Mouse (Mus musculus) kidney, embryonic 15.5 days (tissue): ENCODE results near the gene Polr2e. TPM values are rescaled to one million over a fixed set of nuclear protein-coding genes. Genes with fewer than 3 reads are reported as not detected.

Source experiments
- ATAC-seq: fragments of 200-750 bp; cut with Nextera tagmentation; replicated peaks from 2 replicates; pipeline ENCODE4 v1.8.0; 2017; ENCODE audit warnings: moderate TSS enrichment; ENCODE audit not compliant: low FRiP score
- H3K27ac ChIP-seq: fragments of 300-500 bp; sonication (generic); 2 replicates; pipeline ENCODE4 v1.5.1; 2015; ENCODE audit warnings: mild to moderate bottlenecking, inconsistent platforms
- H3K27me3 ChIP-seq: fragments of 300-500 bp; sonication (generic); 2 replicates; pipeline ENCODE4 v1.6.1; 2015; ENCODE audit warnings: inconsistent platforms
- H3K36me3 ChIP-seq: fragments of 300-500 bp; sonication (generic); 2 replicates; pipeline ENCODE4 v1.6.1; 2015; ENCODE audit warnings: inconsistent platforms
- H3K4me1 ChIP-seq: fragments of 300-500 bp; sonication (generic); 2 replicates; pipeline ENCODE4 v1.6.1; 2015; ENCODE audit warnings: inconsistent platforms
- H3K4me2 ChIP-seq: fragments of 300-500 bp; sonication (generic); 2 replicates; pipeline ENCODE4 v1.6.1; 2015; ENCODE audit warnings: moderate library complexity, mild to moderate bottlenecking, inconsistent platforms
- H3K4me3 ChIP-seq: fragments of 300-500 bp; sonication (generic); replicated peaks from 2 replicates; pipeline ENCODE4 v1.5.1; 2015; ENCODE audit warnings: mild to moderate bottlenecking, inconsistent platforms
- H3K9ac ChIP-seq: fragments of 300-500 bp; sonication (generic); 2 replicates; pipeline ENCODE4 v1.6.1; 2015; ENCODE audit warnings: mild to moderate bottlenecking, inconsistent platforms
- H3K9me3 ChIP-seq: fragments of 300-500 bp; sonication (generic); replicated peaks from 2 replicates; pipeline ENCODE4 v1.6.1; 2016; ENCODE audit warnings: inconsistent platforms
- WGBS: fragments of 180-500 bp; shearing (Covaris S2); methylation state at CpG from one replicate; pipeline ENCODE4 v1.1.7; 2015; ENCODE audit warnings: mixed read lengths; 5-methylcytosine and 5-hydroxymethylcytosine counted together
- polyA plus RNA-seq: library from polyadenylated mRNA; unstranded; fragments of >200 nt; fragmentation: Nextera tagmentation; extraction: Ambion mirVana; gene quantifications from 2 replicates; pipeline ENCODE4 v1.2.1, GENCODE M21; 2015

The Polr2e gene
- polyA plus RNA-seq, 1 experiment from 2014 or later: 243 TPM

DNA sequence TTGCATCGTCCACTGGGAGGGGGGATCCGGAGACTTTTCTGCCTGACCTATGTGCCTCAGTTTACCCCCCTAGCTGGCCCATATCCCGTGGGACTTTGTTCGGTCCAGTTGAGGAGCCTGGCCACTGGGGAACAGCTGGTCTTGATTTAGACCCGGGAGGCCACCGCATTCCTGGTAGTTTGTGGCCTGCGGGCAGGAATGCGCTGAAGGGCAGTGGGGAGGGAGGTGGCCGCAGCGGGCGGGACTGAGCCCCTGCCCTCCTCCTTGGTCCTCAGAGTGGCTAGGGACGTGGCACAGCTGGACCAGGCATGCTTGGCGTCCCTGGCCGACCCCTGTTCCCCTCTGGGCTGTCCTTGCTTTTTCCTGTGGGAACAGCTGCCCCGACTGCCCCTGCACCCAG is 49.7 kb downstream of the Polr2e start:
- H3K9me3 ChIP-seq: peaks cover 7% of the 10 kb centered on the region; the same call in 1 of the 2 replicates
- peaks cover 41% of the 10 kb centered on the region for H3K36me3 ChIP-seq
- peaks cover 57% of the 10 kb centered on the region for H3K4me1 ChIP-seq
- H3K4me2 ChIP-seq: peak overlapping the region; percentile 79
- peak overlapping the region; percentile 99; the same call in 1 of the 2 replicates for H3K27ac ChIP-seq
- peak overlapping the region; percentile 79 for H3K9ac ChIP-seq
- no peak for ATAC-seq
- H3K4me3 ChIP-seq: peak overlapping the region; percentile 71
- H3K27me3 ChIP-seq: peaks cover 6% of the 10 kb centered on the region; the same call in 1 of the 2 replicates
- WGBS: 8% methylated on average over 11 of the region's 15 CpGs

DNA sequence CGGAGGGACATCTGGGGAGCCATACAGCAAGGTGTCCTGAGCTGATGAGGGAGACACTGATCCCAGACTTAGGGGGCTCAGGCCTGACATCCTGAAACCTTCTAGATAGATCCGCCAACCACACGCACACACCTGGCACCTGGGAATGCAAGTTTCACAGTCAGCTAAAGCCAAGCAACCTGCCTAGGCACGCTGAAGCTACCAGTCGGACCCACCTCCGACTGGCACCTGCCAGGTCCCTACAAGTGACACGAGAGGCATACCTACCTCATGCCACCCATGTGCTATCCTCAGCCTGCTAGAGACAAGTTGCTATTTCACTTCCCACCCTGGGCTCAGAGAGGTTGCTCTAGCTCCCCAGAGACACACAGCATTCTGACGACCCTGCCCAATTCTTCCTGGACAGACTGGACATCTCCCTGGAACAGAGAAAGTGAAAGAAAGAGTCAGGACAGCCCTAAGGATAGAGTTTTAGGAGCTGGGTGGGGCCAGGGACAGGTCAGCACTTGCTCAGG is 50.3 kb downstream of the Polr2e start:
- 29% methylated on average over 8 of the region's 8 CpGs for WGBS
- no peak for ATAC-seq
- Histone ChIP-seq H3K36me3 (peaks cover 35% of the 10 kb centered on the region), H3K4me2 (peak overlapping the region; percentile 79), H3K9ac (peak overlapping the region; percentile 79), H3K27me3 (peaks cover 6% of the 10 kb centered on the region; the same call in 1 of the 2 replicates), H3K9me3 (peaks cover 7% of the 10 kb centered on the region; the same call in 1 of the 2 replicates), H3K4me3 (peak overlapping the region; percentile 71), H3K4me1 (peaks cover 57% of the 10 kb centered on the region), H3K27ac (peak overlapping the region; percentile 99)

DNA sequence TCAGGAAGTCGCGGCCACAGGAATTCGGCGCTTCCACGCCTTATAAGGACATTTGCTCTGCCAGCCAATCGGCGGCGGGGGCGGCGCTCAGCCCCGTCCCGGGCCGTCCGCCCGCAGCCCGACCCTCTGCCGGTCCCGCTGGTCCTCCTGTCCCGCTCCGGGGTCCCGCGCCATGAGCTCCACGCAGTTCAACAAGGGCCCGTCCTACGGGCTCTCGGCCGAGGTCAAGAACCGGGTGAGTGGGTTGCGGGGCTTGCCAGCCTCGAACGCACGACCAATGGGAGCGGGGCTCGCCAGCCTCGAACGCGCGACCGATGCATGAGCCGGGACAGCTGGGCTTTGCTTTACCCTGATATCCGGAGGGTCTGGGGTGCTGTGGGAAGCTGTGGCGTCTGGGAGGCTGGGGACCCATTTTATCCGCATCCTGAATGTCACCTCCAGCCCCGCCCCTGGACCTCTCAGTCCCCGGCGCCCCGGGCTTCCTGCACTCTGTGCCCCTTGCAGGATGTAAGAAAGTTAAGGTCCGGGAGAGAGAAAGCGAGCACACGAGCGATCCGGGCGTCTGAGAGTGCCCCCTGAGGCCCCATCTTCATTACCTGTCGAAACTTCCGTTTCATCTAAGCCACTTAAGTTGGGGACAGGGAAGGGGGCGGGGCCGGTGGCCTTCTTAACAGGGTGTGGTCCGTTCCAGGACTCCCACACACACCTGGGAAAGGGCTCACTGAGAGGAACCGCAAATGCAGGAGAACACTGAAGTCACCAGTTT is 50.9 kb downstream of the Polr2e start, which contains the start of gene Cnn2:
TSS of gene Cnn2 (plus strand) at position 79 of the 766 bp plus-strand sequence.
- H3K9me3 ChIP-seq: peaks cover 7% of the 10 kb centered on the region; the same call in 1 of the 2 replicates
- H3K4me3 ChIP-seq: peak within 1 kb of the TSS; percentile 71
- H3K27ac ChIP-seq: peak within 1 kb of the TSS; percentile 99
- H3K36me3 ChIP-seq: peaks cover 30% of the 10 kb centered on the region
- under 1% methylated on average over 59 of the region's 59 CpGs for WGBS
- H3K27me3 ChIP-seq: peaks cover 6% of the 10 kb centered on the region; the same call in 1 of the 2 replicates
- peak; percentile 3; the same call in 1 of the 2 replicates for ATAC-seq
- peaks cover 57% of the 10 kb centered on the region for H3K4me1 ChIP-seq
- H3K4me2 ChIP-seq: peak within 1 kb of the TSS; percentile 79
- H3K9ac ChIP-seq: peak within 1 kb of the TSS; percentile 79

DNA sequence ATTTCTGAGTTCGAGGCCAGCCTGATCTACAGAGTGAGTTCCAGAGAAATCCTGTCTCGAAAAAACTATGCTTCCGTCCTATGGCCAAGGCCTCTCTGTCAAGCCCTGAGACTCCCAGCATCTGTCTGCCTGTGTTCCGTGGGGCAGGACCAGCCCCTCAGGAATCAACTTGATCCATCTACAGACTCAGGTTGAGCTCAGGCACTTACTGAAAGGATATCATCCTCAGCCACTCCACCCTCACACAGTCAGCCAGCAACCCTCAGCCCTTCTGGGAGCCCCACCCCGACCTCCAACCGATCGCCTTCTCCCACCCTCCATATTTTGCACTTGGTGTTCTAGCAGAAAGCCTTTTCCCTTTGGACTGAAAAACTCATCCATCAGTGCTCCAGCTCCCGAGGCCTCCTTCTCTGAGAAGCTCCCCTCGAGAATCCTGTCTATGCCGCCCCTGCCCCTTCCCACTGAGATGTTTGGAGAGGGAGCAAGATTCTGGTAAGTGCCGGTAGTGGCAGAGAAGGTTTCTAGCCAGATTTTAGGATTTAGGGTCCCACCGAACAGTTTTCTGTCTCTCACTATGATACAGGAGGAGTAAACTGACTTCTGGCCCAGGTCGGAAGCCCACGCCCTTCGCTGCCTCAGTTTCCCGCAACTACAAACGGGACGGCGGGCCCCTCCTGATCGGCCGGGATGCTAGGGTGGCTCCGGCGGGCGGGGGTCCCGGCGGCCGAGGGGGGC is 51.7 kb downstream of the Polr2e start:
- Histone ChIP-seq H3K4me3 (peak overlapping the region; percentile 71), H3K9me3 (peaks cover 7% of the 10 kb centered on the region; the same call in 1 of the 2 replicates), H3K9ac (peak overlapping the region; percentile 79), H3K4me2 (peak overlapping the region; percentile 79), H3K27ac (peak overlapping the region; percentile 99), H3K36me3 (peaks cover 23% of the 10 kb centered on the region), H3K4me1 (peaks cover 63% of the 10 kb centered on the region), H3K27me3 (peaks cover 6% of the 10 kb centered on the region; the same call in 1 of the 2 replicates)
- 12% methylated on average over 27 of the region's 27 CpGs for WGBS
- ATAC-seq: no peak

DNA sequence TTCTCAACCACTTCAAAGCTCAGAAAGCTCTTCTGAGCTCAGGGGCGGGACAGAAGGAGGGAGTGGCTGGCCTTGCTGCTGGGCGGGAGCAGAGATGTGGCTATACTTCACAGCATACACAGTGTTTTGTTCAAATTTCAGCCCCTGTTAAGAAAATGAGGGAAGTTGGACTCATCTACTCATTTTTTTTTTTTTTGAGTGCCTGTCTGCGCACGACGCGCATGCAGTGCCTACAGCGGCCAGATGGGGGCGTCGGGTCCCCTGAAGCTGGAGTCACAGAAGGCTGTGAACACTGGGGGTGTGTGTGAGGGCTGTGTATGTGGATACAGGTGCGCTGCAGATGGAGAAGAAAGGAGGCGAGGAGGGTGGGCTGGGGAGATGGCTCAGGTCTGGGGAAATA is 52.6 kb downstream of the Polr2e start:
- Histone ChIP-seq H3K9me3 (peaks cover 7% of the 10 kb centered on the region; the same call in 1 of the 2 replicates), H3K27ac (peak overlapping the region; percentile 99), H3K36me3 (peaks cover 13% of the 10 kb centered on the region), H3K4me2 (peak overlapping the region; percentile 79), H3K9ac (no peak overlapping the region; the same call in 1 of the 2 replicates), H3K4me3 (peak overlapping the region; percentile 71), H3K4me1 (peaks cover 71% of the 10 kb centered on the region), H3K27me3 (peaks cover 6% of the 10 kb centered on the region; the same call in 1 of the 2 replicates)
- WGBS: 4% methylated on average over 11 of the region's 11 CpGs
- ATAC-seq: no peak

DNA sequence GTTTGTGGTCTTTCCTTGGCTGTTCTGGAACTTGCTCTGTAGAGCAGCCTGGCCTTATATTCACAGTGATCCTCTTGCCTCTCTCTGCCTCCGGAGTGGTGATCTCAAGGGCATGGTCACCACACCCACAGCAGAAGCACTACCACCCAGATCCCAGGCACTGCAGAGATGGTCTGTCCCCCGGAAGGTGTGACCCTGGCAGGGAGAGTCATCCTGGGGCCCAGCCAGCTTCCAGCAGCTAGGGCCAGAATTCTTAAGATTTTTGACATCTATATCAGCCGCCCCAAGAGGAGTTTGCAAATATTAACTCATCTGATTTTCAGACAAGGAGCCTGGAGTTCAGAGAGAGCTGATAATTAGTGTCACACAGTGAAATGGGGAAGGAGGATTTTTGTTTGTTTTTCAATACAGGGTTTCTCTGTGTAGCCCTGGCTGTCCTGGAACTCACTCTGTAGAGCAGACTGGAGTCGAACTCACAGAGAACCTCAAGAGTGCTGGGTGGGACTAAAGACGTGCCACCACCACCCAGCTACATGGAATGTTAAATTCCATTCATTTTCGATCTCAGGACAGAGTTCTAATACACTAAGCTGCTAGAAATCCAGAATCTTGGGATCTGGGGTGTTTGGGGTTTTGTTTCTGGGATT is 53.2 kb downstream of the Polr2e start:
- no peak for ATAC-seq
- peaks cover 76% of the 10 kb centered on the region for H3K4me1 ChIP-seq
- H3K27ac ChIP-seq: peak overlapping the region; percentile 99
- H3K36me3 ChIP-seq: peaks cover 11% of the 10 kb centered on the region
- H3K9ac ChIP-seq: no peak overlapping the region; the same call in 1 of the 2 replicates
- peak overlapping the region; percentile 71 for H3K4me3 ChIP-seq
- peaks cover 2% of the 10 kb centered on the region; the same call in 1 of the 2 replicates for H3K9me3 ChIP-seq
- peaks cover 6% of the 10 kb centered on the region; the same call in 1 of the 2 replicates for H3K27me3 ChIP-seq
- 34% methylated on average over 6 of the region's 6 CpGs for WGBS
- peak overlapping the region; percentile 79 for H3K4me2 ChIP-seq

Other genes starting within 250 kb of the Polr2e start
- 0.29 TPM in 1 of 2 replicates, not detected in the other for gene Prss57, start 248.8 kb downstream of the Polr2e start, polyA plus RNA-seq
- 144 and 158 TPM in 2 replicates for gene Palm, start 246.2 kb downstream of the Polr2e start, polyA plus RNA-seq
- 14.9 and 15.2 TPM in 2 replicates for gene Misp, start 218.8 kb downstream of the Polr2e start, polyA plus RNA-seq
- gene Ptbp1, start 185.4 kb downstream of the Polr2e start, polyA plus RNA-seq: 398 and 438 TPM in 2 replicates
- gene Prtn3, start 165.3 kb downstream of the Polr2e start, polyA plus RNA-seq: 7.4 and 8.3 TPM in 2 replicates
- 62.1 and 74.5 TPM in 2 replicates for gene Plppr3, start 165.2 kb downstream of the Polr2e start, polyA plus RNA-seq
- gene Elane, start 153.5 kb downstream of the Polr2e start, polyA plus RNA-seq: 2.6 and 3.4 TPM in 2 replicates
- gene Cfd, start 148.9 kb downstream of the Polr2e start, polyA plus RNA-seq: not detected in 2 replicates
- gene Med16, start 130.9 kb downstream of the Polr2e start, polyA plus RNA-seq: 59.6 and 70.7 TPM in 2 replicates
- 0.96 and 14.1 TPM in 2 replicates for gene Gm26602, start 128.9 kb downstream of the Polr2e start, polyA plus RNA-seq
- 0.71 and 1.2 TPM in 2 replicates for gene Kiss1r, start 122.8 kb downstream of the Polr2e start, polyA plus RNA-seq
- gene R3hdm4, start 118.6 kb downstream of the Polr2e start, polyA plus RNA-seq: 142 and 155 TPM in 2 replicates
- 7.3 and 7.4 TPM in 2 replicates for gene Arid3a, start 112.8 kb downstream of the Polr2e start, polyA plus RNA-seq
- gene Wdr18, start 79.6 kb downstream of the Polr2e start, polyA plus RNA-seq: 115 TPM in 2 replicates
- 0.31 and 0.39 TPM in 2 replicates for gene Grin3b, start 69.1 kb downstream of the Polr2e start, polyA plus RNA-seq
- 15.7 and 17.5 TPM in 2 replicates for gene Tmem259, start 55.5 kb downstream of the Polr2e start, polyA plus RNA-seq
- gene Cnn2, start 51.2 kb downstream of the Polr2e start, polyA plus RNA-seq: 253 and 292 TPM in 2 replicates
- 3.9 and 4.5 TPM in 2 replicates for gene Abca7, start 43.3 kb downstream of the Polr2e start, polyA plus RNA-seq
- 8.7 and 10.0 TPM in 2 replicates for gene Arhgap45, start 23.1 kb downstream of the Polr2e start, polyA plus RNA-seq
- gene Gpx4, start 7.4 kb upstream of the Polr2e start, polyA plus RNA-seq: 581 and 603 TPM in 2 replicates
- gene Sbno2, start 65.8 kb upstream of the Polr2e start, polyA plus RNA-seq: 14.4 and 16.2 TPM in 2 replicates
- gene Stk11, start 76.0 kb upstream of the Polr2e start, polyA plus RNA-seq: 15.0 and 22.4 TPM in 2 replicates
- 594 and 612 TPM in 2 replicates for gene Atp5d, start 98.8 kb upstream of the Polr2e start, polyA plus RNA-seq
- gene Cbarp, start 101.0 kb upstream of the Polr2e start, polyA plus RNA-seq: 5.7 and 6.1 TPM in 2 replicates
- gene Midn, start 108.5 kb upstream of the Polr2e start, polyA plus RNA-seq: 18.8 and 19.5 TPM in 2 replicates
- gene Cirbp, start 126.2 kb upstream of the Polr2e start, polyA plus RNA-seq: 95.1 and 111 TPM in 2 replicates
- gene 1600002K03Rik, start 133.1 kb upstream of the Polr2e start, polyA plus RNA-seq: 11.2 and 13.2 TPM in 2 replicates
- 15.4 and 17.0 TPM in 2 replicates for gene Efna2, start 139.7 kb upstream of the Polr2e start, polyA plus RNA-seq
- gene Mum1, start 186.6 kb upstream of the Polr2e start, polyA plus RNA-seq: 74.8 and 75.5 TPM in 2 replicates
- 376 and 387 TPM in 2 replicates for gene Ndufs7, start 209.3 kb upstream of the Polr2e start, polyA plus RNA-seq
- 34.2 and 37.0 TPM in 2 replicates for gene Gamt, start 221.2 kb upstream of the Polr2e start, polyA plus RNA-seq
- gene Dazap1, start 221.7 kb upstream of the Polr2e start, polyA plus RNA-seq: 56.3 and 58.5 TPM in 2 replicates